25 mouse cellular contexts compared by ENCODE assay signal in genomic region chr10:44420211-44420610, GRCm38 (mm10).
"Had no signal": no experiment of that assay in that cellular context is flagged by ENCODE, and none has a peak within 500 bp of the region (broad histone marks: within the 10 kb centered on the region; RNA-seq: fewer than 3 reads in every experiment).

No protein-coding gene starts in this region.

- H3K4me1 ChIP-seq: heart, embryonic 13.5 days; heart, embryonic 15.5 days; hindbrain, embryonic 13.5 days; hindbrain, embryonic 15.5 days; kidney, embryonic 15.5 days; limb, embryonic 13.5 days; limb, embryonic 15.5 days; liver, embryonic 12.5 days had no signal

- H3K9me3 ChIP-seq: heart, embryonic 13.5 days; heart, embryonic 15.5 days; hindbrain, embryonic 13.5 days; hindbrain, embryonic 15.5 days; kidney, embryonic 15.5 days; limb, embryonic 13.5 days; limb, embryonic 15.5 days; liver, embryonic 12.5 days had no signal

- H3K4me2 ChIP-seq: heart, embryonic 11.5 days; heart, embryonic 13.5 days; heart, embryonic 15.5 days; hindbrain, embryonic 13.5 days; hindbrain, embryonic 15.5 days; kidney, embryonic 15.5 days; limb, embryonic 13.5 days; limb, embryonic 15.5 days; liver, embryonic 12.5 days had no signal

- H3K9ac ChIP-seq: forebrain, postnatal 0 days; heart, embryonic 13.5 days; heart, embryonic 15.5 days; hindbrain, embryonic 13.5 days; hindbrain, embryonic 15.5 days; kidney, embryonic 15.5 days; limb, embryonic 13.5 days; limb, embryonic 15.5 days; liver, embryonic 12.5 days; liver, embryonic 14.5 days had no signal

- H3K27ac ChIP-seq: heart, embryonic 13.5 days; heart, embryonic 15.5 days; hindbrain, embryonic 13.5 days; hindbrain, embryonic 15.5 days; hindbrain, postnatal 0 days; kidney, embryonic 15.5 days; kidney, postnatal 0 days; limb, embryonic 13.5 days; limb, embryonic 15.5 days; liver, embryonic 12.5 days; liver, embryonic 14.5 days had no signal

- ATAC-seq: forebrain, postnatal 0 days; hindbrain, postnatal 0 days; inflammation-experienced regulatory T-cells, adult 6 months; liver, embryonic 12.5 days had no signal

- DNase-seq: forebrain, postnatal 0 days; gastrocnemius, postnatal 14 days; gastrocnemius, postnatal 36 days; heart, adult 18-20 months; heart, postnatal 14 days; heart, postnatal 36 days; kidney, adult 11 months; kidney, adult 2 months; kidney, adult 9 months; kidney, postnatal 14 days; kidney, postnatal 36 days; left cerebral cortex, postnatal 4 days had no signal

- H3K4me3 ChIP-seq: heart, embryonic 13.5 days; heart, embryonic 15.5 days; hindbrain, embryonic 13.5 days; hindbrain, embryonic 15.5 days; kidney, embryonic 15.5 days; limb, embryonic 13.5 days; limb, embryonic 15.5 days; liver, embryonic 12.5 days had no signal

- H3K36me3 ChIP-seq: heart, embryonic 13.5 days; heart, embryonic 15.5 days; hindbrain, embryonic 13.5 days; hindbrain, embryonic 15.5 days; kidney, embryonic 15.5 days; limb, embryonic 13.5 days; limb, embryonic 15.5 days; liver, embryonic 12.5 days had no signal

- H3K27me3 ChIP-seq: heart, embryonic 13.5 days; heart, embryonic 15.5 days; hindbrain, embryonic 13.5 days; hindbrain, embryonic 15.5 days; kidney, embryonic 15.5 days; limb, embryonic 13.5 days; limb, embryonic 15.5 days; liver, embryonic 12.5 days had no signal
